Mouse (Mus musculus): Measurements from ENCODE around the gene Srpk1. TPM values are rescaled to one million over a fixed set of nuclear protein-coding genes. Genes with fewer than 3 reads are reported as not detected.
A peak's percentile ranks its signal among the peaks of the same experiment; 100 is the strongest.

The Srpk1 gene
- polyA plus RNA-seq, 1 experiment from 2014 or later: 102 TPM

- Histone ChIP-seq H3K9ac (replicated peaks) (no peak overlapping the region), H3K9me3 (no peaks in the 10 kb centered on the region), H3K4me2 (no peak overlapping the region), H3K27ac (no peak overlapping the region), H3K36me3 (no peaks in the 10 kb centered on the region), H3K4me3 (replicated peaks) (no peak overlapping the region), H3K27me3 (no peaks in the 10 kb centered on the region), H3K4me1 (replicated peaks) (no peaks in the 10 kb centered on the region; the same call in 1 of the 2 replicates)
- WGBS: 41% methylated on average over 3 of the region's 3 CpGs
- no peak for ATAC-seq (ENCODE audit: insufficient number of reproducible peaks, insufficient read depth, low FRiP score, low TSS enrichment, low read depth)
Observed at GRCm38 (mm10) chr17:28629125-28629524, 6.6 kb upstream of the Srpk1 start.

GRCm38 (mm10) chr17:28628248-28629124 is 6.0 kb upstream of the Srpk1 start:
- no peak overlapping the region for H3K4me3 ChIP-seq (replicated peaks)
- no peak for ATAC-seq (ENCODE audit: insufficient number of reproducible peaks, insufficient read depth, low FRiP score, low TSS enrichment, low read depth)
- H3K36me3 ChIP-seq: no peaks in the 10 kb centered on the region
- no peaks in the 10 kb centered on the region; the same call in 1 of the 2 replicates for H3K4me1 ChIP-seq (replicated peaks)
- no peak overlapping the region for H3K9ac ChIP-seq (replicated peaks)
- WGBS: 55% methylated on average over 10 of the region's 10 CpGs
- H3K4me2 ChIP-seq: no peak overlapping the region
- H3K27ac ChIP-seq: no peak overlapping the region
- H3K9me3 ChIP-seq: no peaks in the 10 kb centered on the region
- H3K27me3 ChIP-seq: no peaks in the 10 kb centered on the region

GRCm38 (mm10) chr17:28626937-28627336 is 4.4 kb upstream of the Srpk1 start:
- H3K4me3 ChIP-seq (replicated peaks): no peak overlapping the region
- WGBS: 86% methylated on average over 2 of the region's 2 CpGs
- H3K27ac ChIP-seq: no peak overlapping the region
- H3K4me2 ChIP-seq: no peak overlapping the region
- H3K4me1 ChIP-seq (replicated peaks): peaks cover 3% of the 10 kb centered on the region; the same call in 1 of the 2 replicates
- no peak for ATAC-seq (ENCODE audit: insufficient number of reproducible peaks, insufficient read depth, low FRiP score, low TSS enrichment, low read depth)
- H3K9me3 ChIP-seq: no peaks in the 10 kb centered on the region
- H3K27me3 ChIP-seq: no peaks in the 10 kb centered on the region
- H3K9ac ChIP-seq (replicated peaks): no peak overlapping the region
- no peaks in the 10 kb centered on the region for H3K36me3 ChIP-seq

- peaks cover 4% of the 10 kb centered on the region; the same call in 1 of the 2 replicates for H3K36me3 ChIP-seq
- no peak for ATAC-seq (ENCODE audit: insufficient number of reproducible peaks, insufficient read depth, low FRiP score, low TSS enrichment, low read depth)
- no peaks in the 10 kb centered on the region for H3K9me3 ChIP-seq
- peaks cover 12% of the 10 kb centered on the region for H3K4me1 ChIP-seq (replicated peaks)
- H3K4me3 ChIP-seq (replicated peaks): no peak overlapping the region
- no peak overlapping the region for H3K27ac ChIP-seq
- WGBS: 93% methylated on average over 15 of the region's 15 CpGs
- no peak overlapping the region for H3K9ac ChIP-seq (replicated peaks)
- H3K27me3 ChIP-seq: no peaks in the 10 kb centered on the region
- H3K4me2 ChIP-seq: no peak overlapping the region
Observed at GRCm38 (mm10) chr17:28625327-28625726, 2.8 kb upstream of the Srpk1 start.

GRCm38 (mm10) chr17:28624841-28625240 is 2.3 kb upstream of the Srpk1 start:
- Histone ChIP-seq H3K9ac (replicated peaks) (no peak overlapping the region), H3K27me3 (no peaks in the 10 kb centered on the region), H3K4me1 (replicated peaks) (peaks cover 16% of the 10 kb centered on the region), H3K4me2 (no peak overlapping the region), H3K9me3 (no peaks in the 10 kb centered on the region), H3K27ac (no peak overlapping the region), H3K36me3 (peaks cover 8% of the 10 kb centered on the region), H3K4me3 (replicated peaks) (no peak overlapping the region)
- no peak for ATAC-seq (ENCODE audit: insufficient number of reproducible peaks, insufficient read depth, low FRiP score, low TSS enrichment, low read depth)
- 69% methylated on average over 2 of the region's 2 CpGs for WGBS

GRCm38 (mm10) chr17:28621381-28622299 is 869 bp downstream of the Srpk1 start:
- Histone ChIP-seq H3K9me3 (no peaks in the 10 kb centered on the region), H3K27me3 (no peaks in the 10 kb centered on the region), H3K4me2 (peak overlapping the region; percentile 87), H3K4me3 (replicated peaks) (peak overlapping the region; percentile 99), H3K4me1 (replicated peaks) (peaks cover 20% of the 10 kb centered on the region), H3K9ac (replicated peaks) (peak overlapping the region; percentile 97), H3K27ac (peak overlapping the region; percentile 91), H3K36me3 (peaks cover 33% of the 10 kb centered on the region)
- peak; percentile 70 for ATAC-seq (ENCODE audit: insufficient number of reproducible peaks, insufficient read depth, low FRiP score, low TSS enrichment, low read depth)
- under 1% methylated on average over 68 of the region's 78 CpGs for WGBS

- H3K4me2 ChIP-seq: no peak overlapping the region
- no peak overlapping the region for H3K4me3 ChIP-seq (replicated peaks)
- H3K4me1 ChIP-seq (replicated peaks): peaks cover 20% of the 10 kb centered on the region
- H3K27ac ChIP-seq: no peak overlapping the region
- no peaks in the 10 kb centered on the region for H3K9me3 ChIP-seq
- no peak for ATAC-seq (ENCODE audit: insufficient number of reproducible peaks, insufficient read depth, low FRiP score, low TSS enrichment, low read depth)
- H3K36me3 ChIP-seq: peaks cover 51% of the 10 kb centered on the region
- no peaks in the 10 kb centered on the region for H3K27me3 ChIP-seq
- WGBS: 90% methylated on average over 1 of the region's 1 CpGs
- H3K9ac ChIP-seq (replicated peaks): no peak overlapping the region
Observed at GRCm38 (mm10) chr17:28618775-28619174, 3.7 kb downstream of the Srpk1 start.

GRCm38 (mm10) chr17:28618124-28618523 is 4.4 kb downstream of the Srpk1 start:
- H3K27ac ChIP-seq: no peak overlapping the region
- no peaks in the 10 kb centered on the region for H3K27me3 ChIP-seq
- H3K36me3 ChIP-seq: peaks cover 54% of the 10 kb centered on the region
- no peak overlapping the region for H3K4me2 ChIP-seq
- H3K4me3 ChIP-seq (replicated peaks): no peak overlapping the region
- H3K9ac ChIP-seq (replicated peaks): no peak overlapping the region
- H3K9me3 ChIP-seq: no peaks in the 10 kb centered on the region
- WGBS: 88% methylated on average over 7 of the region's 7 CpGs
- ATAC-seq (ENCODE audit: insufficient number of reproducible peaks, insufficient read depth, low FRiP score, low TSS enrichment, low read depth): no peak
- H3K4me1 ChIP-seq (replicated peaks): peaks cover 20% of the 10 kb centered on the region

- 89% methylated on average over 10 of the region's 10 CpGs for WGBS
- no peak overlapping the region for H3K9ac ChIP-seq (replicated peaks)
Observed at GRCm38 (mm10) chr17:28617636-28618035, 4.9 kb downstream of the Srpk1 start.

GRCm38 (mm10) chr17:28615332-28615731 is 7.2 kb downstream of the Srpk1 start:
- Histone ChIP-seq H3K4me1 (replicated peaks) (peaks cover 8% of the 10 kb centered on the region), H3K9me3 (no peaks in the 10 kb centered on the region), H3K4me2 (no peak overlapping the region), H3K4me3 (replicated peaks) (no peak overlapping the region), H3K9ac (replicated peaks) (no peak overlapping the region), H3K27me3 (no peaks in the 10 kb centered on the region), H3K27ac (no peak overlapping the region), H3K36me3 (peaks cover 50% of the 10 kb centered on the region)
- WGBS: 95% methylated on average over 4 of the region's 4 CpGs
- ATAC-seq (ENCODE audit: insufficient number of reproducible peaks, insufficient read depth, low FRiP score, low TSS enrichment, low read depth): no peak

More at GRCm38 (mm10) chr17:28617636-28618035, 4.9 kb downstream of the Srpk1 start:
- H3K9me3 ChIP-seq: no peaks in the 10 kb centered on the region
- peaks cover 54% of the 10 kb centered on the region for H3K36me3 ChIP-seq
- H3K4me1 ChIP-seq (replicated peaks): peaks cover 19% of the 10 kb centered on the region
- no peaks in the 10 kb centered on the region for H3K27me3 ChIP-seq
- H3K27ac ChIP-seq: no peak overlapping the region
- no peak overlapping the region for H3K4me2 ChIP-seq
- no peak for ATAC-seq (ENCODE audit: insufficient number of reproducible peaks, insufficient read depth, low FRiP score, low TSS enrichment, low read depth)
- no peak overlapping the region for H3K4me3 ChIP-seq (replicated peaks)

- peaks cover 39% of the 10 kb centered on the region for H3K36me3 ChIP-seq
- H3K27ac ChIP-seq: no peak overlapping the region
- no peak overlapping the region for H3K4me2 ChIP-seq
- no peaks in the 10 kb centered on the region for H3K27me3 ChIP-seq
- no peak overlapping the region for H3K9ac ChIP-seq (replicated peaks)
- ATAC-seq (ENCODE audit: insufficient number of reproducible peaks, insufficient read depth, low FRiP score, low TSS enrichment, low read depth): no peak
- peaks cover 3% of the 10 kb centered on the region; the same call in 1 of the 2 replicates for H3K4me1 ChIP-seq (replicated peaks)
- whole genome bisulfite sequencing: 88% methylated on average over 6 of the region's 6 CpGs
- H3K4me3 ChIP-seq (replicated peaks): no peak overlapping the region
- H3K9me3 ChIP-seq: no peaks in the 10 kb centered on the region
Observed at GRCm38 (mm10) chr17:28613096-28613495, 9.4 kb downstream of the Srpk1 start.
